Mouse (Mus musculus) midbrain, embryonic 12.5 days (tissue): ENCODE measurements around the gene Slc35b4. TPM values are rescaled to one million over a fixed set of nuclear protein-coding genes. Genes with fewer than 3 reads are reported as not detected.

Experiments
- ATAC-seq: fragments of 200-750 bp; cut with Nextera tagmentation; 2 replicates; pipeline ENCODE4 v1.8.0; 2017; ENCODE audit warnings: low read depth, moderate TSS enrichment, moderate library complexity; ENCODE audit not compliant: low FRiP score
- H3K27ac ChIP-seq: fragments of 300-500 bp; sonication (generic); replicated peaks from 2 replicates; pipeline ENCODE4 v1.5.1; 2016; ENCODE audit warnings: mild to moderate bottlenecking
- H3K27me3 ChIP-seq: fragments of 300-500 bp; sonication (generic); 2 replicates; pipeline ENCODE4 v1.6.1; 2016; ENCODE audit warnings: mild to moderate bottlenecking
- H3K36me3 ChIP-seq: fragments of 300-500 bp; sonication (generic); 2 replicates; pipeline ENCODE4 v1.6.1; 2016
- H3K4me1 ChIP-seq: fragments of 300-500 bp; sonication (generic); 2 replicates; pipeline ENCODE4 v1.6.1; 2016
- H3K4me2 ChIP-seq: fragments of 300-500 bp; sonication (generic); replicated peaks from 2 replicates; pipeline ENCODE4 v1.6.1; 2016; ENCODE audit warnings: mild to moderate bottlenecking, moderate library complexity
- H3K4me3 ChIP-seq: fragments of 300-500 bp; sonication (generic); 2 replicates; pipeline ENCODE4 v1.5.1; 2016; ENCODE audit warnings: mild to moderate bottlenecking
- H3K9ac ChIP-seq: fragments of 300-500 bp; sonication (generic); replicated peaks from 2 replicates; pipeline ENCODE4 v1.6.1; 2016; ENCODE audit warnings: mild to moderate bottlenecking, moderate library complexity
- H3K9me3 ChIP-seq: fragments of 300-500 bp; sonication (generic); 2 replicates; pipeline ENCODE4 v1.6.1; 2016; ENCODE audit warnings: mild to moderate bottlenecking
- WGBS: fragments of 180-500 bp; shearing (Covaris S2); methylation state at CpG from one replicate; pipeline ENCODE4 v1.1.7; 2016; 5-methylcytosine and 5-hydroxymethylcytosine counted together
- polyA plus RNA-seq: library from polyadenylated mRNA; unstranded; fragments of >200 nt; fragmentation: Nextera tagmentation; extraction: Ambion mirVana; gene quantifications from 2 replicates; pipeline ENCODE4 v1.2.1, GENCODE M21; 2016

Slc35b4 gene
- polyA plus RNA-seq, 1 experiment from 2014 or later: 42.9 TPM

GRCm38 (mm10) chr6:34187273-34187863, 10.5 kb upstream of the Slc35b4 start:
- Histone ChIP-seq H3K9me3 (peaks cover 11% of the 10 kb centered on the region), H3K27me3 (no peaks in the 10 kb centered on the region), H3K4me3 (no peak overlapping the region), H3K9ac (no peak overlapping the region), H3K36me3 (no peaks in the 10 kb centered on the region), H3K4me1 (peaks cover 11% of the 10 kb centered on the region; the same call in 1 of the 2 replicates), H3K4me2 (no peak overlapping the region), H3K27ac (no peak overlapping the region; the same call in 1 of the 2 replicates)
- WGBS: 5% methylated on average over 2 of the region's 2 CpGs
- ATAC-seq: peak; percentile 78; the same call in 1 of the 2 replicates

DNA sequence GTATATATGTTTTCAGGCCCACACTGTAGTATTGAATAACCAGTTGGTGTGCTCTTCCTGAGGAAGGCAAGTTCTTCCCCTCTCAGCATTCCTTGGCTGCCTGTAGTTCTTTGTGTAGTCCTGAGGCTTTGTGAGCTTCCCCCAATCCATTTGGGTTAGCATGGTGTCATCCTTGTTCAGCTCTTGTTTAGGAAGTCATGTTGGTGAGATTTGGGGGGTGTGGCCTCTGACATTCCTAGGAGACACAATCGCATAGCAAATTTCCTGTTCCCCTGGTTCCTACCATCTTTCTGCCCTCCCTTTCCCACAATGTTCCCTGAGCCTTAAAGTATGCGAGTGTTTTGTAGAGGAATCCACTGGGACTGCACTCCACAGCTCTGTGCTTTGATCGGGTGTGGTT, 6.4 kb upstream of the Slc35b4 start:
- Histone ChIP-seq H3K9me3 (peaks cover 4% of the 10 kb centered on the region; the same call in 1 of the 2 replicates), H3K27ac (no peak overlapping the region), H3K27me3 (no peaks in the 10 kb centered on the region), H3K4me3 (no peak overlapping the region), H3K4me1 (peaks cover 11% of the 10 kb centered on the region; the same call in 1 of the 2 replicates), H3K9ac (no peak overlapping the region), H3K4me2 (no peak overlapping the region), H3K36me3 (no peaks in the 10 kb centered on the region)
- ATAC-seq: no peak
- WGBS: 90% methylated on average over 3 of the region's 3 CpGs

DNA sequence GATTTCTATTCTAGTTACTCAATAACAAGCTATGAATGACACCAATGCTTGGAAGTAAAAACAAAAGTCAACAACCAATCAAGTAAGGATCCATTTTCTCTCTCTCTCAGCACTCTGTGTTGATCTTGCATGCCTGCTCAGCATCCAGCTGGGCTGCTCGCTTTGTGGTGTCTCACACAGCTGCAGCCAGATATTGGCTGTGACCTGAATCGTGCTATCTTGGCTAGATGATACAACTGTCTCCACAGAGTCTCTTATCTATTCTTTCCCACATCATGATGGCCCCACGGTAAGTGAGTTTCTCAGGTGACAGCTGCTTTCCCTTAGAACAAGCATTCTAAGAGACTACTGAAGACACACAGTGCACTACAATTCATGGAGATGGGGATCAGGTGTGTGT, 5.0 kb upstream of the Slc35b4 start:
- peaks cover under 1% of the 10 kb centered on the region; the same call in 1 of the 2 replicates for H3K4me1 ChIP-seq
- no peak overlapping the region for H3K4me2 ChIP-seq
- H3K9me3 ChIP-seq: peaks cover 4% of the 10 kb centered on the region; the same call in 1 of the 2 replicates
- H3K27ac ChIP-seq: no peak overlapping the region
- H3K9ac ChIP-seq: no peak overlapping the region
- H3K36me3 ChIP-seq: no peaks in the 10 kb centered on the region
- no peak overlapping the region for H3K4me3 ChIP-seq
- no peaks in the 10 kb centered on the region for H3K27me3 ChIP-seq
- 80% methylated on average over 3 of the region's 3 CpGs for WGBS
- ATAC-seq: no peak

DNA sequence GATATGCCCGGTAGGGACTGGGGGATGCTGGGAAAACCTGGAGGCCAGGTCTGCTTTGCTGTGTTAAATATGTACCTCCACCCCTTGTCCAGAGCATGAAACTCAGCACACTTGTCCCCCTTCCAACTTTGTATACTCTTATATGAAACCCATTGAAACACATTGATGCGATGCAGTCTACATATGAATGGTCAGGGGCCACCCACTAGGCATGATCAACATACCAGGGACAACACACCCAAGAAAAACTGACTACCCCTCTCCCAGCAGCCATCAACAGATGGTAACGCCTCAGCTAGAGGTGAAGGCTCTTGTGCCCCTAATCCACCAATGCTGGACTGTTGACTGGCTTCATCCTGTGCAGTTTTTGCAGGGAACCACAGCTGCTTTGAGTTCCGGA, 3.0 kb upstream of the Slc35b4 start:
- no peak overlapping the region for H3K4me3 ChIP-seq
- H3K9ac ChIP-seq: no peak overlapping the region
- no peaks in the 10 kb centered on the region for H3K27me3 ChIP-seq
- H3K27ac ChIP-seq: no peak overlapping the region
- no peak for ATAC-seq
- peaks cover 7% of the 10 kb centered on the region for H3K4me1 ChIP-seq
- H3K9me3 ChIP-seq: no peaks in the 10 kb centered on the region
- H3K36me3 ChIP-seq: no peaks in the 10 kb centered on the region
- no peak overlapping the region for H3K4me2 ChIP-seq
- WGBS: 80% methylated on average over 4 of the region's 4 CpGs

- ATAC-seq: no peak
- Histone ChIP-seq H3K9ac (no peak overlapping the region), H3K4me3 (no peak overlapping the region), H3K36me3 (no peaks in the 10 kb centered on the region), H3K9me3 (no peaks in the 10 kb centered on the region), H3K27ac (no peak overlapping the region), H3K4me2 (no peak overlapping the region), H3K4me1 (peaks cover 7% of the 10 kb centered on the region), H3K27me3 (no peaks in the 10 kb centered on the region)
- 92% methylated on average over 3 of the region's 3 CpGs for WGBS
Observed at GRCm38 (mm10) chr6:34179007-34179406, 2.1 kb upstream of the Slc35b4 start.

DNA sequence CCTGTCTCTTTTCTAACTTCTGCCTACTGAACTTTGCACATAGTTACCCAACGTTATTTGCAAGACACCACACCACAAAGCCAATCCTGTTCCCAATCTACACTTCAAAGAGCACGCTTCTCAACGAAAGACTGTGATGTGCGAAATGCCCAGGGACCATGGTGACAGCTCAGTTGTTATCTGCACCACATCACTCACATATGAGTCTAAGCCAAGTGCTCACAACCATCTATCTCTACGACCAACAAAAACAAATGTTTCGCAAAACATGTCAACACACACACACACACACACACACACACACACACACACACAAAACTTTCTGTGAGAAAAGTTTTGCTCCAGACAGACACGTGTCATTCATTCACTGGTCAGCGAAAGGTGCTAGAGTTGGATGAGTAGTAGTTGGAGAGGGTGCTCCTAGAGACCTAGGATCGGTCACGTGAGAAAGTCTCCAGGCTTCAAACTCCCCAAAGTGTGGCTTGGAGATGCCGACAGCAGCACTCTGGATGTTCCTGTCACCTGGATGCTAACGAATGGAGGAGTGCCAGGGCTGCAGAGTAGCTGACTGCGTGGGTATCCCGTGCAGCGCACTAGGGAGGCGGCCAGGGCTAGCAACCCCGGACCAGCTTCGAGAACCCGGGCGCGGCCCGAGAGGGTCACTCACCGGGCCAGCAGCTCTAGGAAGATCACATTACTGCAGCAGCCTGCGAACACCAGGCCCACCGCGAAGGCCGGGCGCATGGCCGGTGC, 624 bp downstream of the Slc35b4 start:
- no peaks in the 10 kb centered on the region for H3K36me3 ChIP-seq
- H3K4me1 ChIP-seq: peaks cover 10% of the 10 kb centered on the region
- no peaks in the 10 kb centered on the region for H3K9me3 ChIP-seq
- peak overlapping the region; percentile 63 for H3K9ac ChIP-seq
- H3K4me2 ChIP-seq: peak overlapping the region; percentile 60
- H3K4me3 ChIP-seq: peak overlapping the region; percentile 59
- WGBS: 1% methylated on average over 29 of the region's 29 CpGs
- ATAC-seq: peak; percentile 83
- H3K27me3 ChIP-seq: no peaks in the 10 kb centered on the region
- H3K27ac ChIP-seq: peak overlapping the region; percentile 65

DNA sequence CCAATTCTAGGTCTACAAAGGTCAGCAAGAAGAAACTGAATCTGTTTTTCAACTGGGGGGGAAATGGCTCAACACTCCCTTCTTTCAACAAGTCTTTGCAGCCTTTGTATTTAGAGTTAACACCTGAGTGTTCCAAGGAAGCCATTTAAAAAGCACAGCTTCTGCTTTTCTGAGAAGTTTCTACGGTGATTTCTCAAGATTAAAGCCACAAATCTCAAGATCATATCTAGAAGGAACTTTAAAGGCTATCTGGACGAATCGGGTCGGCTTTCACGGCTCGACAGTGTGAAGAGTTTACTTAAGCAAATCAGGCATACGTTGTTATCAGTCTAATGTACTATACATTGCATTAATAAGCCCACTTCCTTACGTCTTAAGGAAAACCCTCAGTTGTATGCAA, 2.2 kb downstream of the Slc35b4 start:
- Histone ChIP-seq H3K9ac (no peak overlapping the region), H3K4me3 (no peak overlapping the region), H3K4me1 (peaks cover 10% of the 10 kb centered on the region), H3K36me3 (peaks cover 5% of the 10 kb centered on the region), H3K4me2 (no peak overlapping the region), H3K9me3 (no peaks in the 10 kb centered on the region), H3K27ac (no peak overlapping the region), H3K27me3 (no peaks in the 10 kb centered on the region)
- no peak for ATAC-seq
- 92% methylated on average over 8 of the region's 8 CpGs for WGBS

DNA sequence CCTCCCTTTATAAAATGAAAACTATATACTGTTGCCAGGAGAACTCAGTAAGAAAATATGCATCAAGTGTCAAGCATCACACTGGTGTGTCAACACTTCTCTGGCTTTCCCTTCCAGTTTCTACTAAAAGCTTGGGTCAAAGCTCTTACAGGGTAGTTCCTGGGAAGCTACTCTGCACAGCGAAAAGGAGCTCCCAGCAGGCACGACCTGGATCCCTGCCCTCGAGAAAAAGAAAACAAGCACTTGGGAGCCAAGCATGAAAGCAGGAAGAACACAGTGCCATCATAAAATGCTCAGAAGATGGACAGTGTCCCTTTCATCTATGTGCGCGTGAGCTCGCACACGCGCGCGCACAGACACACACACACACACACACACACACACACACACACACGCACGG, 3.7 kb downstream of the Slc35b4 start:
- ATAC-seq: no peak

GRCm38 (mm10) chr6:34171748-34172457, 5.0 kb downstream of the Slc35b4 start:
- Histone ChIP-seq H3K9me3 (no peaks in the 10 kb centered on the region), H3K27ac (no peak overlapping the region), H3K27me3 (no peaks in the 10 kb centered on the region), H3K4me2 (no peak overlapping the region), H3K36me3 (peaks cover 21% of the 10 kb centered on the region), H3K9ac (no peak overlapping the region), H3K4me3 (no peak overlapping the region), H3K4me1 (peaks cover 10% of the 10 kb centered on the region)
- 93% methylated on average over 12 of the region's 12 CpGs for WGBS
- ATAC-seq: no peak

More for the DNA sequence above, 3.7 kb downstream of the Slc35b4 start:
- Histone ChIP-seq H3K9me3 (no peaks in the 10 kb centered on the region), H3K27me3 (no peaks in the 10 kb centered on the region), H3K9ac (no peak overlapping the region), H3K36me3 (peaks cover 14% of the 10 kb centered on the region), H3K27ac (no peak overlapping the region), H3K4me2 (no peak overlapping the region), H3K4me3 (no peak overlapping the region), H3K4me1 (peaks cover 10% of the 10 kb centered on the region)
- 74% methylated on average over 12 of the region's 12 CpGs for WGBS

DNA sequence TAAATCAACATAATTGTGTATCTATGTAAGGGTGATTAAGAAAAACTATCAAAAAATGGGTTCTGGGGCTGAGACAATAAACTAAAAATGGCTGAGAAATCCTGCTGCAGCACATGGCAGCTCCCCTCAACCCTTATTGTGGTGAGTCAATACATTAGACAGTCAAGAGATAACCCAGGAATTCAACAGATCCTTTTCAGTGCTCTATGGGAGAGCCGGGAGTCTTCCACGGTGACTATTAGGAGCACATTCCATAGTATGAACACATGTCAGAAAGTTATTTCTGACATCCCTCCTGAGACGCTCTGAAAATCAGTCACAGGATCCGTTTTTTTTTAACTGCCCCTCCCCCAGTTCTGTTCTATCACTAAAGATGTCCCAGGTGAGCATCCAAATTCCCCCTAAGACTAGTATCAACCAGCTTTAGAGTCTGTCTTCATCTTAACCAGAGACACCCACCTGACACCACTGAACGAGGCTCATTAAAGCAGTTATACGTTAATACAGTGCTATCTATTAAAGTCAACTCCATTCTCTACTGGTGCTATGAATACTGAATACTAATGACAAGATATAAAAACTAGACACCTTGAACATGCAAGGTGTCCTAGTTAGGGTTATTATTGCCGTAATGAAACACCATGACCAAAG, 5.9 kb downstream of the Slc35b4 start:
- no peak overlapping the region for H3K27ac ChIP-seq
- peaks cover 8% of the 10 kb centered on the region for H3K4me1 ChIP-seq
- no peak overlapping the region for H3K4me2 ChIP-seq
- no peak overlapping the region for H3K4me3 ChIP-seq
- no peak overlapping the region for H3K9ac ChIP-seq
- no peaks in the 10 kb centered on the region for H3K9me3 ChIP-seq
- peaks cover 29% of the 10 kb centered on the region for H3K36me3 ChIP-seq
- no peak for ATAC-seq
- H3K27me3 ChIP-seq: no peaks in the 10 kb centered on the region
- 91% methylated on average over 7 of the region's 7 CpGs for WGBS

- Histone ChIP-seq H3K36me3 (peaks cover 42% of the 10 kb centered on the region), H3K27me3 (no peaks in the 10 kb centered on the region), H3K4me2 (no peak overlapping the region), H3K4me1 (0 out of 2 replicates have a peak, but pooled peaks cover 1% of the 10 kb centered on the region), H3K9ac (no peak overlapping the region), H3K4me3 (no peak overlapping the region), H3K9me3 (no peaks in the 10 kb centered on the region), H3K27ac (no peak overlapping the region)
- ATAC-seq: no peak
- WGBS: 94% methylated on average over 3 of the region's 3 CpGs
Observed at GRCm38 (mm10) chr6:34168834-34169233, 8.1 kb downstream of the Slc35b4 start.
